Mouse (Mus musculus) liver, postnatal 0 days (tissue): ENCODE results near the gene Ctcf. TPM values are rescaled to one million over a fixed set of nuclear protein-coding genes. Genes with fewer than 3 reads are reported as not detected.

Source experiments
- ATAC-seq: fragments of 200-750 bp; cut with Nextera tagmentation; 2 replicates; pipeline ENCODE4 v1.8.0; 2017; ENCODE audit warnings: mild to moderate bottlenecking, moderate library complexity
- DNase-seq: peaks from one replicate; pipeline ENCODE4 v3.0.0-alpha.2; 2016
- H3K27ac ChIP-seq: fragments of 300-500 bp; sonication (generic); 2 replicates; pipeline ENCODE4 v1.5.1; 2014; ENCODE audit warnings: antibody characterized with exemption, moderate library complexity, mild to moderate bottlenecking, low read depth
- H3K27me3 ChIP-seq: fragments of 300-500 bp; sonication (generic); 2 replicates; pipeline ENCODE4 v1.6.1; 2014; ENCODE audit warnings: low read length, control low read depth, mixed read lengths; ENCODE audit not compliant: insufficient read depth
- H3K36me3 ChIP-seq: fragments of 300-500 bp; sonication (generic); replicated peaks from 2 replicates; pipeline ENCODE4 v1.6.1; 2014; ENCODE audit warnings: mild to moderate bottlenecking, control low read depth, low read length, moderate library complexity, mixed read lengths; ENCODE audit not compliant: insufficient read depth
- H3K4me1 ChIP-seq: fragments of 300-500 bp; sonication (generic); 2 replicates; pipeline ENCODE4 v1.6.1; 2014; ENCODE audit warnings: antibody characterized with exemption, mild to moderate bottlenecking, control low read depth; ENCODE audit not compliant: insufficient read depth
- H3K4me2 ChIP-seq: fragments of 300-500 bp; sonication (generic); 2 replicates; pipeline ENCODE4 v1.6.1; 2014; ENCODE audit warnings: low read depth, mild to moderate bottlenecking, low read length, moderate library complexity, mixed read lengths
- H3K4me3 ChIP-seq: fragments of 300-500 bp; sonication (generic); 2 replicates; pipeline ENCODE4 v1.5.1; 2014; ENCODE audit warnings: low read depth, low read length
- H3K9ac ChIP-seq: fragments of 300-500 bp; sonication (generic); replicated peaks from 2 replicates; pipeline ENCODE4 v1.6.1; 2014; ENCODE audit warnings: mild to moderate bottlenecking, moderate library complexity
- H3K9me3 ChIP-seq: fragments of 300-500 bp; sonication (generic); 2 replicates; pipeline ENCODE4 v1.6.1; 2016; ENCODE audit warnings: mild to moderate bottlenecking, control low read depth, low read length, mixed read lengths
- CTCF ChIP-seq: sonication (generic); IDR thresholded peaks from 2 replicates; pipeline ENCODE4 v1.5.1; 2016; ENCODE audit warnings: antibody characterized with exemption, low read depth
- EP300 ChIP-seq: IDR thresholded peaks from 2 replicates; pipeline ENCODE4 v1.6.1; 2016; ENCODE audit warnings: antibody characterized with exemption, low read depth, mild to moderate bottlenecking
- WGBS: fragments of 180-500 bp; shearing (Covaris S2); extraction: QIAGEN DNeasy Blood & Tissue Kit; methylation state at CpG from one replicate; pipeline ENCODE4 v1.1.7; 2014; ENCODE audit not compliant: insufficient replicate concordance; 5-methylcytosine and 5-hydroxymethylcytosine counted together
- polyA plus RNA-seq: library from polyadenylated mRNA; unstranded; fragments of >200 nt; fragmentation: Nextera tagmentation; extraction: Ambion mirVana; gene quantifications from 2 replicates; pipeline ENCODE4 v1.2.1, GENCODE M21; 2015

Ctcf gene
- polyA plus RNA-seq, 1 experiment from 2014 or later: 41.1 TPM

- WGBS: under 1% methylated on average over 21 of the region's 21 CpGs
- Histone ChIP-seq H3K27ac (peak overlapping the region; percentile 80), H3K9ac (peak overlapping the region; percentile 66), H3K9me3 (no peaks in the 10 kb centered on the region), H3K36me3 (peaks cover 23% of the 10 kb centered on the region), H3K4me3 (peak overlapping the region; percentile 71), H3K4me1 (peaks cover 11% of the 10 kb centered on the region), H3K27me3 (no peaks in the 10 kb centered on the region), H3K4me2 (peak overlapping the region; percentile 87)
- DNase-seq: peak; percentile 76
- TF ChIP-seq CTCF (no peak), EP300 (no peak)
- peak; percentile 64 for ATAC-seq
These were observed 64.2 kb downstream of the Ctcf start for GRCm38 (mm10) chr8:105700566-105700965.

- H3K9me3 ChIP-seq: no peaks in the 10 kb centered on the region
- peaks cover 23% of the 10 kb centered on the region for H3K36me3 ChIP-seq
- TF ChIP-seq CTCF: no peak
- TF ChIP-seq EP300: no peak
- H3K9ac ChIP-seq: peak within 1 kb of the TSS; percentile 66
- H3K27ac ChIP-seq: peak within 1 kb of the TSS; percentile 80
- peak; percentile 85 for ATAC-seq
- H3K4me3 ChIP-seq: peak within 1 kb of the TSS; percentile 71
- no peaks in the 10 kb centered on the region for H3K27me3 ChIP-seq
- peaks cover 13% of the 10 kb centered on the region for H3K4me1 ChIP-seq
- H3K4me2 ChIP-seq: peak within 1 kb of the TSS; percentile 87
- peak; percentile 98 for DNase-seq
- WGBS: under 1% methylated on average over 58 of the region's 60 CpGs
These were observed 64.8 kb downstream of the Ctcf start, which contains the start of the genes Acd and Pard6a for GRCm38 (mm10) chr8:105700966-105701824. TSS of gene Acd (minus strand) at chr8:105701102. TSS of gene Pard6a (plus strand) at chr8:105701148.

GRCm38 (mm10) chr8:105702001-105702401 lies 65.6 kb downstream of the Ctcf start:
- no peak for TF ChIP-seq CTCF
- TF ChIP-seq EP300: no peak
- ATAC-seq: no peak
- H3K4me1 ChIP-seq: peaks cover 14% of the 10 kb centered on the region

DNA sequence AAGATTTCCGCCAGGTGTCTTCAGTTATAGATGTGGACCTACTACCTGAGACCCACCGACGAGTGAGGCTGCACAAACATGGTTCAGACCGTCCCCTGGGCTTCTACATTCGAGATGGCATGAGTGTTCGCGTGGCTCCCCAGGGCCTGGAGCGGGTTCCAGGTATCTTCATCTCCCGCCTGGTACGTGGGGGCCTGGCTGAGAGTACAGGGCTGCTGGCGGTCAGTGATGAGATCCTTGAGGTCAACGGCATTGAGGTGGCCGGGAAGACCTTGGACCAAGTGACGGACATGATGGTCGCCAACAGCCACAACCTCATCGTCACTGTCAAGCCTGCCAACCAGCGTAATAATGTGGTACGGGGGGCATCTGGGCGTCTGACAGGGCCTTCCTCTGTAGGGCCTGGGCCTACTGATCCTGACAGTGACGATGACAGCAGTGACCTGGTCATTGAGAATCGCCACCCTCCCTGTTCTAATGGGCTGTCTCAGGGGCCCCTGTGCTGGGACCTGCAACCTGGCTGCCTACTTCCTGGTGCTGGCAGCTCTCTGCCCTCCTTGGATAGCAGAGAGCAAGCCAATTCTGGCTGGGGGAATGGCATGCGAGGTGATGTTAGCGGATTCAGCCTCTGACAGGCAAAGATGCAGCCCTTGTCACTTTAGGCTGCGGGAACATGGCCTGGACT lies 66.5 kb downstream of the Ctcf start:
- H3K4me1 ChIP-seq: peaks cover 21% of the 10 kb centered on the region
- no peaks in the 10 kb centered on the region for H3K9me3 ChIP-seq
- no peak overlapping the region for H3K27ac ChIP-seq
- DNase-seq: no peak
- WGBS: 91% methylated on average over 24 of the region's 24 CpGs
- TF ChIP-seq EP300 (no peak), CTCF (no peak)
- peaks cover 10% of the 10 kb centered on the region for H3K36me3 ChIP-seq
- no peaks in the 10 kb centered on the region for H3K27me3 ChIP-seq
- H3K4me3 ChIP-seq: no peak overlapping the region
- no peak overlapping the region for H3K9ac ChIP-seq
- H3K4me2 ChIP-seq: no peak overlapping the region
- ATAC-seq: no peak

More at GRCm38 (mm10) chr8:105702001-105702401, 65.6 kb downstream of the Ctcf start:
- Histone ChIP-seq H3K4me2 (peak overlapping the region; percentile 87), H3K27ac (no peak overlapping the region), H3K36me3 (peaks cover 18% of the 10 kb centered on the region), H3K4me3 (peak overlapping the region; percentile 71), H3K27me3 (no peaks in the 10 kb centered on the region), H3K9ac (peak overlapping the region; percentile 12; the same call in 1 of the 2 replicates), H3K9me3 (no peaks in the 10 kb centered on the region)
- 63% methylated on average over 18 of the region's 18 CpGs for WGBS
- DNase-seq: no peak

DNA sequence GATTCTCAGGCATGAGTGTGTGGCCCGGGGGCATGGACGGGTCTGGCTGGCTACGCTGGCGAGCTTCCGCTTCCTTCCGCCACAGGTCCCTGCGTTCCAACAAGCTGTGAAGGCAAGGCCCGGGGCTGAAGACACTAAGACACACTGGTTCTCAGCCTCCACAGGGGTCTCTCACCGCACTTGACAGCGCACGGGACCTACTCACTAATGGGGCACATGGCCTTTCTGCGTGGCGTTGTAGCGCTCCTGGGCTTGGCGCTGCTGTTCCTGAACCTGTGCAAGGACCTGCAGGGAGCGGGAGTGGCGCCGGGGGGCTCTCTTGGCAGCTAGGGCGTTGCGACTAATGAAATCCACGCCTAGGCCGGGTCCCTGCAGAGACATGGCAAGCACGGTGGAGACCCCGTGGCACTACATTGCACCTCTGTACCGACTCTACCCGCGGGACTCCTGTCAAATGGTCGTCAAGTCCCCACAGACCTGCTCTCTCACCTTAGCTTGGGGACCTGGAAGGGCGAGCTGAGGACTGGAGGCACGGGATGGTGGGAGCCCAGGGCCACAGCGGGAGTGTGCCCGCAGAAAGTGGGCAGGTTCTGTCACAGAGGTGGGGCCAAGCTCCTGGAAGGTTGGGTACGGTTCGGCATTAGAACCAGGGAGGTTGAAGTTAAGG lies 67.9 kb downstream of the Ctcf start:
- no peaks in the 10 kb centered on the region for H3K9me3 ChIP-seq
- ATAC-seq: no peak
- H3K27ac ChIP-seq: no peak overlapping the region
- no peak overlapping the region for H3K9ac ChIP-seq
- TF ChIP-seq EP300 (no peak), CTCF (no peak)
- no peaks in the 10 kb centered on the region for H3K27me3 ChIP-seq
- no peak overlapping the region for H3K4me3 ChIP-seq
- whole genome bisulfite sequencing: 92% methylated on average over 34 of the region's 34 CpGs
- DNase-seq: no peak
- H3K4me1 ChIP-seq: peaks cover 21% of the 10 kb centered on the region
- H3K36me3 ChIP-seq: no peaks in the 10 kb centered on the region; the same call in 1 of the 2 replicates
- H3K4me2 ChIP-seq: no peak overlapping the region

- peaks cover 19% of the 10 kb centered on the region for H3K4me1 ChIP-seq
- DNase-seq (no peak), ATAC-seq (no peak)
- no peaks in the 10 kb centered on the region; the same call in 1 of the 2 replicates for H3K36me3 ChIP-seq
- no peak overlapping the region for H3K27ac ChIP-seq
- H3K9me3 ChIP-seq: no peaks in the 10 kb centered on the region
- no peak overlapping the region for H3K9ac ChIP-seq
- H3K27me3 ChIP-seq: no peaks in the 10 kb centered on the region
- TF ChIP-seq EP300 (no peak), CTCF (no peak)
- no peak overlapping the region for H3K4me2 ChIP-seq
- 88% methylated on average over 6 of the region's 6 CpGs for WGBS
- H3K4me3 ChIP-seq: no peak overlapping the region
These were observed 68.6 kb downstream of the Ctcf start for GRCm38 (mm10) chr8:105704955-105705354.
